Mouse (Mus musculus): ENCODE data around the gene Klhl35. TPM values are rescaled to one million over a fixed set of nuclear protein-coding genes. Genes with fewer than 3 reads are reported as not detected.

Gene Klhl35
- polyA plus RNA-seq, 1 experiment from 2014 or later = 2.4 TPM

GRCm38 (mm10) chr7:99430246-99430645, 35.6 kb upstream of the Klhl35 start:
- no peaks in the 10 kb centered on the region for H3K36me3 ChIP-seq (ENCODE audit: control insufficient read depth, insufficient read depth, low read length)
- no peaks in the 10 kb centered on the region for H3K9me3 ChIP-seq (ENCODE audit: control insufficient read depth, low read length)
- peaks cover 10% of the 10 kb centered on the region for H3K4me1 ChIP-seq (ENCODE audit: control insufficient read depth, insufficient read depth, low read length)
- no peak overlapping the region for H3K4me2 ChIP-seq (ENCODE audit: low read depth, low read length)
- no peak overlapping the region for H3K9ac ChIP-seq (replicated peaks; ENCODE audit: low read depth, low read length)
- WGBS = 76% methylated on average over 11 of the region's 11 CpGs
- no peak overlapping the region for H3K27ac ChIP-seq (ENCODE audit: low read depth, low read length)
- no peak for ATAC-seq (ENCODE audit: low read depth)
- H3K27me3 ChIP-seq (ENCODE audit: control insufficient read depth, insufficient read depth, low read length) = no peaks in the 10 kb centered on the region
- no peak overlapping the region for H3K4me3 ChIP-seq (ENCODE audit: low read depth, low read length)

- Histone ChIP-seq H3K4me2 (ENCODE audit: low read depth, low read length) (no peak overlapping the region), H3K36me3 (ENCODE audit: control insufficient read depth, insufficient read depth, low read length) (no peaks in the 10 kb centered on the region), H3K4me3 (ENCODE audit: low read depth, low read length) (no peak overlapping the region), H3K27me3 (ENCODE audit: control insufficient read depth, insufficient read depth, low read length) (no peaks in the 10 kb centered on the region), H3K4me1 (ENCODE audit: control insufficient read depth, insufficient read depth, low read length) (peaks cover 9% of the 10 kb centered on the region), H3K9ac (replicated peaks; ENCODE audit: low read depth, low read length) (no peak overlapping the region), H3K27ac (ENCODE audit: low read depth, low read length) (peak overlapping the region; percentile 52; the same call in 1 of the 2 replicates), H3K9me3 (ENCODE audit: control insufficient read depth, low read length) (no peaks in the 10 kb centered on the region)
- 44% methylated on average over 14 of the region's 14 CpGs for WGBS
- ATAC-seq (ENCODE audit: low read depth) = no peak; the same call in 1 of the 2 replicates
Observed at GRCm38 (mm10) chr7:99432248-99432647, 33.6 kb upstream of the Klhl35 start.

GRCm38 (mm10) chr7:99432863-99433262, 32.9 kb upstream of the Klhl35 start:
- Histone ChIP-seq H3K27ac (ENCODE audit: low read depth, low read length) (no peak overlapping the region), H3K4me3 (ENCODE audit: low read depth, low read length) (no peak overlapping the region), H3K9me3 (ENCODE audit: control insufficient read depth, low read length) (no peaks in the 10 kb centered on the region), H3K4me2 (ENCODE audit: low read depth, low read length) (no peak overlapping the region), H3K36me3 (ENCODE audit: control insufficient read depth, insufficient read depth, low read length) (no peaks in the 10 kb centered on the region), H3K9ac (replicated peaks; ENCODE audit: low read depth, low read length) (no peak overlapping the region), H3K27me3 (ENCODE audit: control insufficient read depth, insufficient read depth, low read length) (no peaks in the 10 kb centered on the region), H3K4me1 (ENCODE audit: control insufficient read depth, insufficient read depth, low read length) (peaks cover 9% of the 10 kb centered on the region)
- 90% methylated on average over 6 of the region's 6 CpGs for WGBS
- no peak for ATAC-seq (ENCODE audit: low read depth)

GRCm38 (mm10) chr7:99434672-99435250, 31.0 kb upstream of the Klhl35 start:
- ATAC-seq (ENCODE audit: low read depth) = no peak
- Histone ChIP-seq H3K4me1 (ENCODE audit: control insufficient read depth, insufficient read depth, low read length) (peaks cover 4% of the 10 kb centered on the region; the same call in 1 of the 2 replicates), H3K36me3 (ENCODE audit: control insufficient read depth, insufficient read depth, low read length) (peaks cover 4% of the 10 kb centered on the region; the same call in 1 of the 2 replicates), H3K9me3 (ENCODE audit: control insufficient read depth, low read length) (no peaks in the 10 kb centered on the region), H3K9ac (replicated peaks; ENCODE audit: low read depth, low read length) (no peak overlapping the region), H3K27ac (ENCODE audit: low read depth, low read length) (no peak overlapping the region), H3K27me3 (ENCODE audit: control insufficient read depth, insufficient read depth, low read length) (no peaks in the 10 kb centered on the region), H3K4me3 (ENCODE audit: low read depth, low read length) (no peak overlapping the region), H3K4me2 (ENCODE audit: low read depth, low read length) (no peak overlapping the region)
- 37% methylated on average over 12 of the region's 12 CpGs for whole genome bisulfite sequencing

- Histone ChIP-seq H3K4me2 (ENCODE audit: low read depth, low read length) (no peak overlapping the region), H3K36me3 (ENCODE audit: control insufficient read depth, insufficient read depth, low read length) (peaks cover 5% of the 10 kb centered on the region; the same call in 1 of the 2 replicates), H3K4me3 (ENCODE audit: low read depth, low read length) (no peak overlapping the region), H3K27me3 (ENCODE audit: control insufficient read depth, insufficient read depth, low read length) (no peaks in the 10 kb centered on the region), H3K27ac (ENCODE audit: low read depth, low read length) (no peak overlapping the region), H3K4me1 (ENCODE audit: control insufficient read depth, insufficient read depth, low read length) (peaks cover 8% of the 10 kb centered on the region), H3K9ac (replicated peaks; ENCODE audit: low read depth, low read length) (no peak overlapping the region), H3K9me3 (ENCODE audit: control insufficient read depth, low read length) (no peaks in the 10 kb centered on the region)
- ATAC-seq (ENCODE audit: low read depth) = no peak
- 8% methylated on average over 4 of the region's 4 CpGs for WGBS
Observed at GRCm38 (mm10) chr7:99436530-99436929, 29.3 kb upstream of the Klhl35 start.

GRCm38 (mm10) chr7:99438881-99439280, 26.9 kb upstream of the Klhl35 start:
- 72% methylated on average over 10 of the region's 10 CpGs for WGBS
- no peak for ATAC-seq (ENCODE audit: low read depth)
- H3K36me3 ChIP-seq (ENCODE audit: control insufficient read depth, insufficient read depth, low read length) = peaks cover 5% of the 10 kb centered on the region; the same call in 1 of the 2 replicates
- no peak overlapping the region for H3K4me2 ChIP-seq (ENCODE audit: low read depth, low read length)
- H3K4me1 ChIP-seq (ENCODE audit: control insufficient read depth, insufficient read depth, low read length) = peaks cover 10% of the 10 kb centered on the region
- no peak overlapping the region for H3K4me3 ChIP-seq (ENCODE audit: low read depth, low read length)
- no peaks in the 10 kb centered on the region for H3K9me3 ChIP-seq (ENCODE audit: control insufficient read depth, low read length)
- H3K27ac ChIP-seq (ENCODE audit: low read depth, low read length) = no peak overlapping the region
- H3K9ac ChIP-seq (replicated peaks; ENCODE audit: low read depth, low read length) = no peak overlapping the region
- no peaks in the 10 kb centered on the region for H3K27me3 ChIP-seq (ENCODE audit: control insufficient read depth, insufficient read depth, low read length)

GRCm38 (mm10) chr7:99441534-99442072, 24.2 kb upstream of the Klhl35 start:
- ATAC-seq (ENCODE audit: low read depth) = peak; percentile 35
- WGBS = 22% methylated on average over 6 of the region's 6 CpGs
- Histone ChIP-seq H3K27me3 (ENCODE audit: control insufficient read depth, insufficient read depth, low read length) (no peaks in the 10 kb centered on the region), H3K9me3 (ENCODE audit: control insufficient read depth, low read length) (no peaks in the 10 kb centered on the region), H3K4me1 (ENCODE audit: control insufficient read depth, insufficient read depth, low read length) (peaks cover 10% of the 10 kb centered on the region), H3K27ac (ENCODE audit: low read depth, low read length) (peak overlapping the region; percentile 4; the same call in 1 of the 2 replicates), H3K4me2 (ENCODE audit: low read depth, low read length) (no peak overlapping the region), H3K9ac (replicated peaks; ENCODE audit: low read depth, low read length) (no peak overlapping the region), H3K36me3 (ENCODE audit: control insufficient read depth, insufficient read depth, low read length) (peaks cover 5% of the 10 kb centered on the region; the same call in 1 of the 2 replicates), H3K4me3 (ENCODE audit: low read depth, low read length) (no peak overlapping the region)

- no peak for ATAC-seq (ENCODE audit: low read depth)
- Histone ChIP-seq H3K27ac (ENCODE audit: low read depth, low read length) (0 out of 2 replicates have a peak overlapping the region, but pooled peaks have one; percentile 34), H3K27me3 (ENCODE audit: control insufficient read depth, insufficient read depth, low read length) (no peaks in the 10 kb centered on the region), H3K36me3 (ENCODE audit: control insufficient read depth, insufficient read depth, low read length) (peaks cover 5% of the 10 kb centered on the region; the same call in 1 of the 2 replicates), H3K4me1 (ENCODE audit: control insufficient read depth, insufficient read depth, low read length) (peaks cover 15% of the 10 kb centered on the region), H3K4me2 (ENCODE audit: low read depth, low read length) (no peak overlapping the region), H3K4me3 (ENCODE audit: low read depth, low read length) (no peak overlapping the region), H3K9ac (replicated peaks; ENCODE audit: low read depth, low read length) (no peak overlapping the region), H3K9me3 (ENCODE audit: control insufficient read depth, low read length) (no peaks in the 10 kb centered on the region)
- WGBS = 49% methylated on average over 5 of the region's 5 CpGs
Observed at GRCm38 (mm10) chr7:99443164-99443563, 22.6 kb upstream of the Klhl35 start.

GRCm38 (mm10) chr7:99444012-99444411, 21.8 kb upstream of the Klhl35 start:
- no peak overlapping the region for H3K27ac ChIP-seq (ENCODE audit: low read depth, low read length)
- H3K4me3 ChIP-seq (ENCODE audit: low read depth, low read length) = no peak overlapping the region
- 71% methylated on average over 6 of the region's 6 CpGs for WGBS
- no peak overlapping the region for H3K4me2 ChIP-seq (ENCODE audit: low read depth, low read length)
- H3K36me3 ChIP-seq (ENCODE audit: control insufficient read depth, insufficient read depth, low read length) = peaks cover 5% of the 10 kb centered on the region; the same call in 1 of the 2 replicates
- H3K4me1 ChIP-seq (ENCODE audit: control insufficient read depth, insufficient read depth, low read length) = peaks cover 15% of the 10 kb centered on the region
- no peak for ATAC-seq (ENCODE audit: low read depth)
- no peak overlapping the region for H3K9ac ChIP-seq (replicated peaks; ENCODE audit: low read depth, low read length)
- H3K27me3 ChIP-seq (ENCODE audit: control insufficient read depth, insufficient read depth, low read length) = no peaks in the 10 kb centered on the region
- no peaks in the 10 kb centered on the region for H3K9me3 ChIP-seq (ENCODE audit: control insufficient read depth, low read length)
